Mouse (Mus musculus) thymus, postnatal 25 days (tissue): ENCODE measurements around the gene Arhgap33.
"Not testable (repeated sequence)": the region's sequence is repeated elsewhere in the genome, so short reads cannot be mapped to it uniquely, and the experiment has no call there.

Experiments used
- DNase-seq: peaks from one replicate; pipeline ENCODE4 v3.0.0; 2022

Gene Arhgap33

GRCm38 (mm10) chr7:30492765-30493164 is 42.1 kb downstream of the Arhgap33 start:
- peak; percentile 79 for DNase-seq

GRCm38 (mm10) chr7:30490957-30491307 is 43.9 kb downstream of the Arhgap33 start:
- no peak for DNase-seq

GRCm38 (mm10) chr7:30490251-30490956 is 44.5 kb downstream of the Arhgap33 start:
- DNase-seq = peak; percentile 36

GRCm38 (mm10) chr7:30484250-30484649 is 50.6 kb downstream of the Arhgap33 start:
- no peak for DNase-seq

GRCm38 (mm10) chr7:30477415-30478381 is 57.2 kb downstream of the Arhgap33 start:
- no peak for DNase-seq

- not testable (repeated sequence) for DNase-seq
Observed at GRCm38 (mm10) chr7:30476136-30476535, 58.7 kb downstream of the Arhgap33 start.

GRCm38 (mm10) chr7:30474999-30475398 is 59.9 kb downstream of the Arhgap33 start:
- DNase-seq = no peak

- peak; percentile 61 for DNase-seq
Observed at GRCm38 (mm10) chr7:30472411-30472810, 62.4 kb downstream of the Arhgap33 start.
